Mouse (Mus musculus): ENCODE data around the gene Pdzd9. TPM values are rescaled to one million over a fixed set of nuclear protein-coding genes. Genes with fewer than 3 reads are reported as not detected.

The Pdzd9 gene
- polyA plus RNA-seq, 1 experiment from 2014 or later = 0.09 TPM

- peak within 1 kb of the TSS; percentile 96 for H3K4me3 ChIP-seq (ENCODE audit: low read depth, low read length)
- ATAC-seq (peak; percentile 99), DNase-seq (peak; percentile 93)
- H3K36me3 ChIP-seq (replicated peaks; ENCODE audit: insufficient read depth, low read length) = peaks cover 21% of the 10 kb centered on the region
- H3K27me3 ChIP-seq (ENCODE audit: insufficient read depth, low read length) = no peaks in the 10 kb centered on the region
- H3K27ac ChIP-seq (ENCODE audit: low read depth) = peak within 1 kb of the TSS; percentile 97
- 1% methylated on average over 45 of the region's 45 CpGs for WGBS (ENCODE audit: insufficient replicate concordance)
- peak within 1 kb of the TSS; percentile 88 for H3K4me2 ChIP-seq (ENCODE audit: low read depth, low read length)
- no peaks in the 10 kb centered on the region for H3K9me3 ChIP-seq (ENCODE audit: low read length)
- no peak for TF ChIP-seq EP300 (IDR thresholded peaks at IDR 0.05; ENCODE audit: low read depth)
- TF ChIP-seq CTCF (IDR thresholded peaks at IDR 0.05; ENCODE audit: low read depth) = peak; percentile 79
- peak within 1 kb of the TSS; percentile 98 for H3K9ac ChIP-seq (replicated peaks)
- 0 out of 2 replicates have a peak, but pooled peaks cover 5% of the 10 kb centered on the region for H3K4me1 ChIP-seq (ENCODE audit: insufficient read depth)
Observed at GRCm38 (mm10) chr7:120634711-120635361, 35.3 kb downstream of the Pdzd9 start, which contains the start of gene Uqcrc2. Gene Uqcrc2, plus strand, starts transcription at chr7:120635176.

GRCm38 (mm10) chr7:120634301-120634700 is 35.8 kb downstream of the Pdzd9 start:
- ATAC-seq (no peak), DNase-seq (no peak)
- peak overlapping the region; percentile 88 for H3K4me2 ChIP-seq (ENCODE audit: low read depth, low read length)
- H3K27ac ChIP-seq (ENCODE audit: low read depth) = peak overlapping the region; percentile 97
- TF ChIP-seq CTCF (IDR thresholded peaks at IDR 0.05; ENCODE audit: low read depth) = no peak
- TF ChIP-seq EP300 (IDR thresholded peaks at IDR 0.05; ENCODE audit: low read depth) = no peak
- 0 out of 2 replicates have a peak, but pooled peaks cover 5% of the 10 kb centered on the region for H3K4me1 ChIP-seq (ENCODE audit: insufficient read depth)
- peak overlapping the region; percentile 96 for H3K4me3 ChIP-seq (ENCODE audit: low read depth, low read length)
- peaks cover 16% of the 10 kb centered on the region for H3K36me3 ChIP-seq (replicated peaks; ENCODE audit: insufficient read depth, low read length)
- no peaks in the 10 kb centered on the region for H3K9me3 ChIP-seq (ENCODE audit: low read length)
- no peaks in the 10 kb centered on the region for H3K27me3 ChIP-seq (ENCODE audit: insufficient read depth, low read length)
- H3K9ac ChIP-seq (replicated peaks) = peak overlapping the region; percentile 98
- WGBS (ENCODE audit: insufficient replicate concordance) = 13% methylated on average over 9 of the region's 9 CpGs

GRCm38 (mm10) chr7:120632518-120632917 is 37.6 kb downstream of the Pdzd9 start:
- no peaks in the 10 kb centered on the region for H3K27me3 ChIP-seq (ENCODE audit: insufficient read depth, low read length)
- no peak overlapping the region for H3K27ac ChIP-seq (ENCODE audit: low read depth)
- 0 out of 2 replicates have a peak, but pooled peaks cover 5% of the 10 kb centered on the region for H3K4me1 ChIP-seq (ENCODE audit: insufficient read depth)
- H3K4me3 ChIP-seq (ENCODE audit: low read depth, low read length) = no peak overlapping the region
- peaks cover 3% of the 10 kb centered on the region; the same call in 1 of the 2 replicates for H3K36me3 ChIP-seq (replicated peaks; ENCODE audit: insufficient read depth, low read length)
- ATAC-seq = no peak
- 56% methylated on average over 1 of the region's 1 CpGs for WGBS (ENCODE audit: insufficient replicate concordance)
- DNase-seq = no peak
- TF ChIP-seq EP300 (IDR thresholded peaks at IDR 0.05; ENCODE audit: low read depth) (no peak), CTCF (IDR thresholded peaks at IDR 0.05; ENCODE audit: low read depth) (peak; percentile 55)
- no peak overlapping the region for H3K9ac ChIP-seq (replicated peaks)
- no peaks in the 10 kb centered on the region for H3K9me3 ChIP-seq (ENCODE audit: low read length)
- H3K4me2 ChIP-seq (ENCODE audit: low read depth, low read length) = no peak overlapping the region

- Histone ChIP-seq H3K36me3 (replicated peaks; ENCODE audit: insufficient read depth, low read length) (no peaks in the 10 kb centered on the region), H3K4me3 (ENCODE audit: low read depth, low read length) (no peak overlapping the region), H3K9me3 (ENCODE audit: low read length) (no peaks in the 10 kb centered on the region), H3K4me2 (ENCODE audit: low read depth, low read length) (no peak overlapping the region), H3K27me3 (ENCODE audit: insufficient read depth, low read length) (no peaks in the 10 kb centered on the region), H3K9ac (replicated peaks) (no peak overlapping the region), H3K4me1 (ENCODE audit: insufficient read depth) (no peaks in the 10 kb centered on the region), H3K27ac (ENCODE audit: low read depth) (no peak overlapping the region)
- DNase-seq (no peak), ATAC-seq (no peak)
- WGBS (ENCODE audit: insufficient replicate concordance) = 80% methylated on average over 9 of the region's 9 CpGs
- TF ChIP-seq EP300 (IDR thresholded peaks at IDR 0.05; ENCODE audit: low read depth) = no peak
- no peak for TF ChIP-seq CTCF (IDR thresholded peaks at IDR 0.05; ENCODE audit: low read depth)
Observed at GRCm38 (mm10) chr7:120620841-120621240, 49.3 kb downstream of the Pdzd9 start.

GRCm38 (mm10) chr7:120620075-120620771 is 49.9 kb downstream of the Pdzd9 start:
- 77% methylated on average over 8 of the region's 8 CpGs for WGBS (ENCODE audit: insufficient replicate concordance)
- no peaks in the 10 kb centered on the region for H3K27me3 ChIP-seq (ENCODE audit: insufficient read depth, low read length)
- no peak overlapping the region for H3K27ac ChIP-seq (ENCODE audit: low read depth)
- H3K9me3 ChIP-seq (ENCODE audit: low read length) = no peaks in the 10 kb centered on the region
- H3K9ac ChIP-seq (replicated peaks) = no peak overlapping the region
- no peak overlapping the region for H3K4me3 ChIP-seq (ENCODE audit: low read depth, low read length)
- no peak for DNase-seq
- no peak for TF ChIP-seq CTCF (IDR thresholded peaks at IDR 0.05; ENCODE audit: low read depth)
- TF ChIP-seq EP300 (IDR thresholded peaks at IDR 0.05; ENCODE audit: low read depth) = no peak
- H3K4me1 ChIP-seq (ENCODE audit: insufficient read depth) = no peaks in the 10 kb centered on the region
- ATAC-seq = no peak
- no peak overlapping the region for H3K4me2 ChIP-seq (ENCODE audit: low read depth, low read length)
- no peaks in the 10 kb centered on the region for H3K36me3 ChIP-seq (replicated peaks; ENCODE audit: insufficient read depth, low read length)

Other genes starting within 250 kb of the Pdzd9 start
- gene Uqcrc2, start 35.2 kb downstream of the Pdzd9 start, polyA plus RNA-seq (2015; fragmentation: Nextera tagmentation; extraction: Ambion mirVana) = 152 and 155 TPM in 2 replicates
- gene Mosmo, start 7.3 kb upstream of the Pdzd9 start, polyA plus RNA-seq (2015; fragmentation: Nextera tagmentation; extraction: Ambion mirVana) = 4.9 and 6.6 TPM in 2 replicates
- 0.04 and 0.12 TPM in 2 replicates for gene Vwa3a, start 69.0 kb upstream of the Pdzd9 start, polyA plus RNA-seq (2015; fragmentation: Nextera tagmentation; extraction: Ambion mirVana)
- not detected in 2 replicates for gene Gm5737, start 142.0 kb upstream of the Pdzd9 start, polyA plus RNA-seq (2015; fragmentation: Nextera tagmentation; extraction: Ambion mirVana)
- 14.4 and 19.5 TPM in 2 replicates for gene Eef2k, start 172.5 kb upstream of the Pdzd9 start, polyA plus RNA-seq (2015; fragmentation: Nextera tagmentation; extraction: Ambion mirVana)
- gene Polr3e, start 247.4 kb upstream of the Pdzd9 start, polyA plus RNA-seq (2015; fragmentation: Nextera tagmentation; extraction: Ambion mirVana) = 8.5 and 9.3 TPM in 2 replicates

Measured in liver, postnatal 0 days (tissue).